Mouse (Mus musculus) neural tube, embryonic 14.5 days (tissue): Measurements from ENCODE around the gene Timm44. TPM values are rescaled to one million over a fixed set of nuclear protein-coding genes. Genes with fewer than 3 reads are reported as not detected.

ENCODE experiments used
- ATAC-seq: fragments of 200-750 bp; cut with Nextera tagmentation; 2 replicates; pipeline ENCODE4 v1.8.0; 2017; ENCODE audit warnings: low read depth, mild to moderate bottlenecking, moderate TSS enrichment, moderate library complexity
- H3K27ac ChIP-seq: fragments of 300-500 bp; sonication (generic); 2 replicates; pipeline ENCODE4 v1.5.1; 2014; ENCODE audit warnings: low read depth, mild to moderate bottlenecking, control low read depth, low read length, moderate library complexity, mixed read lengths
- H3K27me3 ChIP-seq: fragments of 300-500 bp; sonication (generic); 2 replicates; pipeline ENCODE4 v1.6.1; 2014; ENCODE audit warnings: low read length; ENCODE audit not compliant: control insufficient read depth, insufficient read depth
- H3K36me3 ChIP-seq: fragments of 300-500 bp; sonication (generic); 2 replicates; pipeline ENCODE4 v1.6.1; 2014; ENCODE audit warnings: low read length, mixed read lengths; ENCODE audit not compliant: control insufficient read depth, insufficient read depth
- H3K4me1 ChIP-seq: fragments of 300-500 bp; sonication (generic); 2 replicates; pipeline ENCODE4 v1.6.1; 2014; ENCODE audit warnings: low read length; ENCODE audit not compliant: control insufficient read depth, insufficient read depth
- H3K4me2 ChIP-seq: fragments of 300-500 bp; sonication (generic); 2 replicates; pipeline ENCODE4 v1.6.1; 2014; ENCODE audit warnings: mild to moderate bottlenecking, low read depth, low read length, control low read depth
- H3K4me3 ChIP-seq: fragments of 300-500 bp; sonication (generic); 2 replicates; pipeline ENCODE4 v1.5.1; 2014; ENCODE audit warnings: low read depth, low read length, control low read depth, mixed read lengths
- H3K9ac ChIP-seq: fragments of 300-500 bp; sonication (generic); replicated peaks from 2 replicates; pipeline ENCODE4 v1.6.1; 2014; ENCODE audit warnings: low read depth, mild to moderate bottlenecking, control low read depth, low read length, mixed read lengths
- H3K9me3 ChIP-seq: fragments of 300-500 bp; sonication (generic); 2 replicates; pipeline ENCODE4 v1.6.1; 2016; ENCODE audit warnings: low read length; ENCODE audit not compliant: control insufficient read depth
- WGBS: fragments of 180-500 bp; shearing (Covaris S2); extraction: QIAGEN DNeasy Blood & Tissue Kit; methylation state at CpG from one replicate; pipeline ENCODE4 v1.1.7; 2014; 5-methylcytosine and 5-hydroxymethylcytosine counted together
- polyA plus RNA-seq: library from polyadenylated mRNA; unstranded; fragments of >200 nt; fragmentation: Nextera tagmentation; extraction: Ambion mirVana; gene quantifications from 2 replicates; pipeline ENCODE4 v1.2.1, GENCODE M21; 2014

Timm44 gene
- polyA plus RNA-seq, 1 experiment from 2014 or later, result 52.2 TPM

- H3K36me3 ChIP-seq, result peaks cover 6% of the 10 kb centered on the region; the same call in 1 of the 2 replicates
- H3K9me3 ChIP-seq, result no peaks in the 10 kb centered on the region
- peak overlapping the region; percentile 76 for H3K4me3 ChIP-seq
- H3K27me3 ChIP-seq, result no peaks in the 10 kb centered on the region
- H3K4me1 ChIP-seq, result peaks cover 5% of the 10 kb centered on the region
- 26% methylated on average over 9 of the region's 9 CpGs for WGBS
- ATAC-seq, result no peak; the same call in 1 of the 2 replicates
- peak overlapping the region; percentile 83 for H3K4me2 ChIP-seq
- H3K27ac ChIP-seq, result peak overlapping the region; percentile 82
- H3K9ac ChIP-seq, result peak overlapping the region; percentile 74
Observed at GRCm38 (mm10) chr8:4276111-4276465, 375 bp upstream of the Timm44 start.

- Histone ChIP-seq H3K4me2 (no peak overlapping the region), H3K4me3 (no peak overlapping the region), H3K27me3 (no peaks in the 10 kb centered on the region), H3K36me3 (peaks cover 47% of the 10 kb centered on the region), H3K9me3 (no peaks in the 10 kb centered on the region), H3K9ac (no peak overlapping the region), H3K27ac (no peak overlapping the region), H3K4me1 (no peaks in the 10 kb centered on the region)
- WGBS, result 92% methylated on average over 6 of the region's 6 CpGs
- no peak for ATAC-seq
Observed at GRCm38 (mm10) chr8:4269609-4270008, 6.1 kb downstream of the Timm44 start.

- Histone ChIP-seq H3K9me3 (no peaks in the 10 kb centered on the region), H3K4me3 (no peak overlapping the region), H3K4me2 (no peak overlapping the region), H3K36me3 (peaks cover 49% of the 10 kb centered on the region), H3K4me1 (no peaks in the 10 kb centered on the region), H3K27ac (no peak overlapping the region), H3K27me3 (no peaks in the 10 kb centered on the region), H3K9ac (no peak overlapping the region)
- WGBS, result 78% methylated on average over 15 of the region's 15 CpGs
- ATAC-seq, result peak; percentile 55; the same call in 1 of the 2 replicates
Observed at GRCm38 (mm10) chr8:4267627-4268026, 8.1 kb downstream of the Timm44 start.

GRCm38 (mm10) chr8:4265160-4265914 lies 10.4 kb downstream of the Timm44 start:
- H3K9ac ChIP-seq, result no peak overlapping the region
- H3K9me3 ChIP-seq, result no peaks in the 10 kb centered on the region
- H3K36me3 ChIP-seq, result peaks cover 60% of the 10 kb centered on the region
- no peak for ATAC-seq
- H3K27me3 ChIP-seq, result no peaks in the 10 kb centered on the region
- H3K27ac ChIP-seq, result no peak overlapping the region
- WGBS, result 94% methylated on average over 15 of the region's 15 CpGs
- no peaks in the 10 kb centered on the region for H3K4me1 ChIP-seq
- no peak overlapping the region for H3K4me2 ChIP-seq
- H3K4me3 ChIP-seq, result no peak overlapping the region

GRCm38 (mm10) chr8:4263105-4263791 lies 12.5 kb downstream of the Timm44 start:
- H3K27me3 ChIP-seq, result no peaks in the 10 kb centered on the region
- no peaks in the 10 kb centered on the region for H3K9me3 ChIP-seq
- WGBS, result 94% methylated on average over 8 of the region's 8 CpGs
- H3K9ac ChIP-seq, result no peak overlapping the region
- H3K4me2 ChIP-seq, result no peak overlapping the region
- no peak overlapping the region for H3K4me3 ChIP-seq
- H3K4me1 ChIP-seq, result peaks cover 9% of the 10 kb centered on the region
- no peak overlapping the region for H3K27ac ChIP-seq
- peaks cover 45% of the 10 kb centered on the region for H3K36me3 ChIP-seq
- no peak for ATAC-seq

- Histone ChIP-seq H3K9me3 (no peaks in the 10 kb centered on the region), H3K27ac (peak overlapping the region; percentile 94), H3K4me3 (no peak overlapping the region), H3K4me2 (no peak overlapping the region; the same call in 1 of the 2 replicates), H3K27me3 (no peaks in the 10 kb centered on the region), H3K36me3 (peaks cover 30% of the 10 kb centered on the region), H3K9ac (no peak overlapping the region; the same call in 1 of the 2 replicates), H3K4me1 (peaks cover 24% of the 10 kb centered on the region)
- 81% methylated on average over 4 of the region's 4 CpGs for WGBS
- no peak for ATAC-seq
Observed at GRCm38 (mm10) chr8:4259805-4260170, 15.9 kb downstream of the Timm44 start.

- Histone ChIP-seq H3K4me3 (peak within 1 kb of the TSS; percentile 87), H3K4me1 (peaks cover 26% of the 10 kb centered on the region), H3K9ac (peak within 1 kb of the TSS; percentile 97), H3K4me2 (peak within 1 kb of the TSS; percentile 65), H3K27ac (peak within 1 kb of the TSS; percentile 94), H3K27me3 (no peaks in the 10 kb centered on the region), H3K9me3 (no peaks in the 10 kb centered on the region), H3K36me3 (peaks cover 27% of the 10 kb centered on the region)
- 7% methylated on average over 27 of the region's 33 CpGs for WGBS
- peak; percentile 88 for ATAC-seq
Observed at GRCm38 (mm10) chr8:4259125-4259804, 16.4 kb downstream of the Timm44 start, which contains the start of gene Ctxn1. Gene Ctxn1 (minus strand): TSS chr8:4259274.

- 0% methylated on average over 31 of the region's 32 CpGs for WGBS
- Histone ChIP-seq H3K4me1 (peaks cover 31% of the 10 kb centered on the region), H3K4me2 (peak overlapping the region; percentile 65), H3K27ac (peak overlapping the region; percentile 94), H3K36me3 (peaks cover 25% of the 10 kb centered on the region), H3K9me3 (no peaks in the 10 kb centered on the region), H3K27me3 (no peaks in the 10 kb centered on the region), H3K4me3 (peak overlapping the region; percentile 87), H3K9ac (peak overlapping the region; percentile 97)
- peak; percentile 69 for ATAC-seq
Observed at GRCm38 (mm10) chr8:4258678-4259077, 17.0 kb downstream of the Timm44 start.
